In genomic region chr3:123316066-123316465, GRCm38 (mm10) we compare ENCODE assay signal across 19 mouse cellular contexts. TPM values are rescaled to one million over a fixed set of nuclear protein-coding genes. Genes with fewer than 3 reads are reported as not detected.
DNase-seq lines count a peak whose midpoint lies in the region; TF ChIP-seq lines count a peak whose summit lies in the region.
"Had no signal": no experiment of that assay in that cellular context is flagged by ENCODE, and none has a peak within 500 bp of the region (broad histone marks: within the 10 kb centered on the region; RNA-seq: fewer than 3 reads in every experiment).

No protein-coding gene starts in this region.

- no peaks in the 10 kb centered on the region for H3K4me1 ChIP-seq in spleen, adult 2 months (ENCODE audit: control insufficient read depth, insufficient read depth, insufficient read length)

- DNase-seq in spleen, adult 2 months (ENCODE audit: low read depth in 1 of 2, low spot score in 2 of 2) = no peak
- no peak for DNase-seq in spleen, postnatal 10 days (ENCODE audit: low spot score in 2 of 2)
- DNase-seq in induced T-regulatory cell, adult 2 months (ENCODE audit: low read depth) = peak; percentile 14
- peak; percentile 5 to 8 for DNase-seq in thymus, postnatal 10 days (ENCODE audit: low spot score in 2 of 2)
- no peak for DNase-seq in urinary bladder, postnatal 10 days (ENCODE audit: low spot score)
- DNase-seq in left cerebral cortex, postnatal 25 days (ENCODE audit: low spot score in 2 of 2) = no peak
- no peak for DNase-seq in testis, postnatal 14 days (ENCODE audit: low spot score)
- DNase-seq: B cell, adult 2 months; cerebellum, adult 18-20 months; cerebellum, postnatal 25 days; kidney, postnatal 14 days; liver; lung, adult 18-20 months; lung, postnatal 36 days; retina, postnatal 1 day had no signal

- intact Hi-C loops in left cerebral cortex, postnatal 25 days (cut with DNase I) = no loop called here

- TF ChIP-seq CTCF in spleen, adult 2 months (IDR thresholded peaks at IDR 0.05; ENCODE audit: extremely low read depth, insufficient read depth, insufficient read length, insufficient replicate concordance) = no peak

- TF ChIP-seq POLR2A in spleen, adult 2 months (IDR thresholded peaks at IDR 0.05; ENCODE audit: low read depth, low read length) = no peak

- no peaks in the 10 kb centered on the region for H3K36me3 ChIP-seq in spleen, adult 2 months (ENCODE audit: control insufficient read depth, insufficient read depth, low read length)
- H3K36me3 ChIP-seq: forebrain, embryonic 10.5 days; midbrain, embryonic 10.5 days had no signal

- WGBS in spleen, adult 2 months = 27% methylated on average over 6 of the region's 6 CpGs

- no peak overlapping the region for H3K4me3 ChIP-seq in spleen, adult 2 months (ENCODE audit: extremely low read depth, insufficient read depth, insufficient read length)
- H3K4me3 ChIP-seq: forebrain, embryonic 10.5 days; heart, embryonic 10.5 days; layer of hippocampus, adult 2 months; midbrain, embryonic 10.5 days had no signal

- H3K27me3 ChIP-seq in spleen, adult 2 months (ENCODE audit: control insufficient read depth, insufficient read depth, low read length) = no peaks in the 10 kb centered on the region

- H3K27ac ChIP-seq in spleen, adult 2 months (ENCODE audit: insufficient read depth, low read length) = peak overlapping the region; percentile 23; the same call in 1 of the 2 replicates
- H3K27ac ChIP-seq: forebrain, embryonic 10.5 days; heart, embryonic 10.5 days; layer of hippocampus, adult 2 months; midbrain, embryonic 10.5 days had no signal

RNA-seq across cellular contexts. Expression of gene Sec24d, which starts 48.8 kb away (rescaled TPM):
- 17.2 and 26.4 TPM in 2 replicates for polyA plus RNA-seq in spleen, adult 2 months (2012; rRNA removed)
- 10 to 100 TPM; 10.5 to 12.6 TPM for total RNA-seq in left cerebral cortex, postnatal 25 days (2021)

Comparison
In these comparisons a context has a peak if more than half of its experiments do, and no peak if none do; other contexts are left out.
1. DNase-seq: peak in induced T-regulatory cell, adult 2 months (single experiment) and thymus, postnatal 10 days (2 of 2); none in spleen, adult 2 months (0 of 2), spleen, postnatal 10 days (0 of 2), urinary bladder, postnatal 10 days (single experiment), left cerebral cortex, postnatal 25 days (0 of 2) and testis, postnatal 14 days (single experiment).